Mouse (Mus musculus) erythroblast, adult 5-6 weeks (primary cell): Measurements from ENCODE around the gene Colgalt2. TPM values are rescaled to one million over a fixed set of nuclear protein-coding genes. Genes with fewer than 3 reads are reported as not detected.
A peak's percentile ranks its signal among the peaks of the same experiment; 100 is the strongest.

Experiments used
- ATAC-seq: replicated peaks from 2 replicates; pipeline ENCODE4 v1.8.0; 2016; ENCODE audit warnings: moderate number of reproducible peaks, mild to moderate bottlenecking, moderate TSS enrichment, inconsistent platforms; ENCODE audit not compliant: poor library complexity, low FRiP score, severe bottlenecking
- total RNA-seq, 2 experiments: library from RNA; stranded (forward) in 1 of 2; stranded (reverse) in 1 of 2; fragments of 150-400 nt in 1 of 2; fragments of 200-764, 138-1000 nt in 1 of 2; gene quantifications; 2 replicates each; pipeline versions ENCODE4 v1.2.3 to v1.2.4; 2015 to 2017; ENCODE audit warnings: low replicate concordance in 2 of 2

Colgalt2 gene
- total RNA-seq, 2 experiments from 2014 or later = not detected

DNA sequence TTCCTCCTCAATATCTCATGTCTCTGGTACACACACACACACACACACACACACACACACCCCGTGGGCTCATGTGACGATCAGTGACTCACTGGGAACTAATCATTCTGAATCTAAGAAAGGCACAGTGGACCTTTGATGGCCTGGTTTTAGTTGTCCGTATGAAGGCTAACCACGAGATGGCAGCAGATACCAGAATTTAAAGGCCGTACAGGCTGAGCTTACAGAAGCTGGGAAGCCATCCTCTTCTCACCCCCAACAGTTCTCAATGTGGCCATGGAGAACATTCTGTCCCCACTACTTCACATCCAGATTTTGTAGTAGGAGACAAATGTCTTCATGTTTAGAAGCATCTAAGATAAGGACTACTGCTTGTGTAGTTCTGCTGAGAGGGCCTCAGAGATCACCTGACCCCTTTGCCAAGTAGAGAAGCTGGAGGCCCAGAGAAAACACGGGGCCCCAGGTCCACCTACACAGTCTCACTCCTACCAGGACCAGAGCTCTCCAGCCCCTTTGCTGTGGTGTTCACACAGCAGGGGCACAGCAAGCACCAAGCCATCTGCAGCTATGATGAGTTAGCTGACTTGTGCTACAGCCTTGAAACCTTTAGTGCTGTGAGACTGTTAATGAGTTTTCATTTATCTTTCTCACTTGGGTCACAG, 125.5 kb downstream of the Colgalt2 start:
- ATAC-seq = peak; percentile 74

DNA sequence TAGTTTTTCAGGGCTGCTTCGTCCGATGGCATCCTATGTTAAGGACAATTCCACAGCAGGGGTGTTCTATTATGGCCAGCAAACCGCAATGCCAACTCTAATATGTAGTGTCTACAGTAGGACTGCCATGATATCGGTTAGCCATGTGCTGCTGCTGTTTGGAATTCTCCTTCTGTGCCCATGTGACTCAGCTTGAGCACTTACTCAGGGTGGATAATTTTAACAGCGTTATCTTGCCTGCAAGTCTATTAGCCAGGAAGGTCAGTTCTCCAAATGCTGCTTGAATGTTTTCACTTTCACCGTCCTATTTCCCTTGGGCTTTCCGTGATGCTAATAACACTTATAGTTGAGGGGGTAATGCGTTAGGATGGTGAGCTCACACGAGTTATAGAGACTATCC, 126.5 kb downstream of the Colgalt2 start:
- ATAC-seq = no peak

GRCm38 (mm10) chr1:152528214-152528613, 128.6 kb downstream of the Colgalt2 start:
- no peak for ATAC-seq

- ATAC-seq = no peak
Measured at GRCm38 (mm10) chr1:152528778-152529177, 129.1 kb downstream of the Colgalt2 start.

- ATAC-seq = no peak
Measured at GRCm38 (mm10) chr1:152531498-152531897, 131.9 kb downstream of the Colgalt2 start.

GRCm38 (mm10) chr1:152534531-152534930, 134.9 kb downstream of the Colgalt2 start:
- ATAC-seq = no peak

DNA sequence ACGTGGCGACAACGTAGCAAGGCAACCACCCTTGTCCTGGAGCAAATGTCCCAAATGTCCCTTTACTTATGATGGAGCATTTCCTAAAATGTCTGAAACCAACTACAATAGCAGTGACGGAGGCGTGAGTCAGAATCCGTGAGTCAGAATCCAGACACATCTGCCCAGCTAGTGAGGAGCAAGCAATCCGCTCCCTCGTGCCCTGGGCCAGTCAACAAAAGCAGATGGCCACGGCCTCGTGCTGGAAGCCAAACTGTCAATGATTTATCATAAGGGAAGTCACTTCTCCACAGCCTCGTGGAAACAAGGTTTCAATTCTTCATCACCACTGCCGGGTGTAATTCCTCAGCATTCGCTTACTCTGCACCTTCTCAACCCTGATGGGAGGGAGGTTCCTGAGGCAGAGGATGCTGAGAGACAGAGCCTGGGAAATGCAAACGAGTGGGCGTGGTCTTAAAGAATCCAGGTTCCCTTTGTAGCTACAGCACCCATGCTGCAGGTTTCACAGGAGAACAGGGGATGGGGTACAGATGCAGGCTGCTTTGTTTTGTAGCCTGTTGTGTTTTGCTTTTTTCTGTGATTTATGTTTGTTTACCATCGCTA, 136.9 kb downstream of the Colgalt2 start:
- ATAC-seq = no peak

GRCm38 (mm10) chr1:152537186-152537585, 137.6 kb downstream of the Colgalt2 start:
- ATAC-seq = no peak

DNA sequence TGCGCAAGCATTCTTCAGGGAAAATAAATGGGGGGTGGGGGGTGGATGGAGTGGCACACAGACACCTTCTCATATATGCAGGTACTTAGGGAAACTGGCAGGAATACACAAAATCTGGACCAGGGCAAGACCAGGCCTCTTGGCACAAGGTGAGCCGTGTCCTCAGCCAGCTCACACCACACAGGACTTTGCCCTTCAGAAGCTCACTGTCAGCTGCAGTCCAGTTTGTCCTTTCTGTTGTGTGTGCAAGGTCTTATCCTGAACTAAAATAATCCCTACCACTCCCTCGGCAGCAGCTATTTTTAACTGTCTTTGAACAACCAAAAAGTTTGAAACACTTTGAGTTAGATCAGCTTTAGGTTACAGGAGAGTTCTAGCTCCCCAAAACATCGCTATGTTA, 139.2 kb downstream of the Colgalt2 start:
- ATAC-seq = no peak

DNA sequence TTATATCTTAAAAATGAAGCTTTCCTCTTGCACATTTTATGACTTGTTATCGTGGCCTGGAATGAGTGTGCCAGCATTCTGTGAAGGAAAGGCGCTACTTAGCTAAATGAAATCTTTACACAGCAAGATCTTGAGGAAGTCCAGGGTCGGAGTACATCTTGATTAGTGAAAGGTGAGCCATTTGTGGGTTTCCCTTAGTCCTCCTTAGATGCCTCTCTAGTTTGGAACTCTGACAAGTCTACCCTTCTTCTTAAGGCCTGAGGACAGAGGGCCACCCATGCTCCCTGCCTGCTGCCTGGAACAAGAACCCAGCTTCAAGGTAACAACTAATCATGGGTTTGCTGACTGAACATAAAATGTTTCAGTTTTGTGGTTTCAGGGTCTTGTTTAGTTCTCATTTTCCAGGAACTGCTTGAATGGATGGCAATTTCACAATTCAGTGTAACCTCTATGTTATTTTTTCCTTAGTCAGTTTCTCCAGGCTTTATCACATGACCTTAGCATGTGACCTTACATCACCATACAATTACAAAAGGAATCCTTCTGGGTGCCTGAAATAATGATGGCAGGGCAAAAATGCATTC, 140.8 kb downstream of the Colgalt2 start:
- no peak for ATAC-seq

DNA sequence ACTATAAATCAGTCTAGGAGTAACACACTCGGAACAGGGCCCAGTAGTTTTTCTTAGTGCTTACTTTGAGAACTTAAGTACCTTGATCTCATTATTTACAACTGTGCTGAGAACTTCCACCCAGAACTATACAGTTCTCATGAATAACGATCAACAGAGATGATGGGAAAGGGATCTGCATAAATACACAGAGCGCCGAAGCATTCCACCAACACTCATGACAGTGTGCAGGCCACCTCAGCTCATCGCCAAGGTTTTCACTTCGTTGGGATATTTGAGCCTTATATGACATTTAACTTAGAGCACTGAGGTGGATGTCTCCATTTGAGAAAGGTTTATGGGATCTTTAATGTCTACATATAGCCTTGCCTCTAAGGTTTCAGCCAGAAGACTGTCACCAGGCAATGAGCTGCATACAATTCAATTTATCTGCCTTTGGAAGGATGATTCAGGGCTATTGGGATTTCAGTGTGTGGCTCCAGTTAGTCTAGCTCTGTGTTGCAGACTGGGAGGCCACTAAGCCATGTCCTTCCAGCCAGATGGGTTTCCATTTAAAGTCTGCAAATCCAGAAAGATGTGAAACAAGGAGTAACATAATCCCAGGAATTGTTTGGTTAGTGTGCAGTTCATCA, 143.2 kb downstream of the Colgalt2 start:
- ATAC-seq = no peak

- ATAC-seq = no peak
Measured at GRCm38 (mm10) chr1:152543449-152544159, 144.0 kb downstream of the Colgalt2 start.

- no peak for ATAC-seq
Measured at GRCm38 (mm10) chr1:152549061-152549738, 149.6 kb downstream of the Colgalt2 start.

DNA sequence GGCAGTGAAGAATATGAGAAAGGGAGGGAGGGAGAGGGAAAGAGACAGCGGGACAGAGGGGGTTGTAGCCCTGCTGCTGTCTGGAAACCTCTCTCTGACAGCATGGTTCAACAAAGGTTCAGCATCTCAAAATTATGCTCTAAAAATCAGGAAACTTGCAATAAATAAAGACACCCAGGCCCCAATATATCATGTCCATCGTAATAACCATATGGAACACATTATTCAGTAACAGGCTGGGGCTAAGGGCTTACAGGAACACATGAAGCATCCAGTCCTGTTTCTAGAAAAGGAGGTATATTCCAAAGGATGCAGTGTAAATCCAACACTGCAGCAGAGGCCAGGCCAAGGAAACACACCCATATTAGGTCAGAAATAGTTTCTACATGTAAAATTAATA, 150.9 kb downstream of the Colgalt2 start:
- no peak for ATAC-seq

DNA sequence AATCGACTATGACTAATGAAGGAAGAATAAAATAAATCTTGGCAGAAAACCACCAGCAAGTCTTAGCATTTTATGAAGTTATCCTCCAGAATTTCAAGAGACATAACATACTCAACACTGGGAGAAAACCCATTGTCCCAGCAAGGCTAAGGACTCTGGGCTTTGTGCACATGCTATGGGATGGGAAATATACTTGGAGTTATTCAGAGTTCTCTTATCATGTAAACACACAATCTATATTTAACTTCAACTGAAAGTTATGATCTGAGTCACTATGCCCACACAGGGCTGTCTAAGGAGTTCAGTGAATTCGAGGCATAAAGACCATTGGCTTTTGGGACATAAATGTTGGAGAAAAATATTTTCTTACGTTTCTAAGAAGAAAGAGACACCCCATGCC, 151.3 kb downstream of the Colgalt2 start:
- ATAC-seq = no peak

GRCm38 (mm10) chr1:152553912-152554547, 154.4 kb downstream of the Colgalt2 start:
- ATAC-seq = no peak

GRCm38 (mm10) chr1:152555944-152556573, 156.4 kb downstream of the Colgalt2 start:
- ATAC-seq = no peak

- ATAC-seq = no peak
Measured at GRCm38 (mm10) chr1:152556576-152557281, 157.1 kb downstream of the Colgalt2 start.
